Mouse (Mus musculus) lung, postnatal 36 days (tissue): ENCODE results near the gene Fkbp1a.
A peak's percentile ranks its signal among the peaks of the same experiment; 100 is the strongest.

Source experiments
- DNase-seq: peaks from one replicate; pipeline ENCODE4 v3.0.0; 2022; ENCODE audit warnings: mixed read lengths

Fkbp1a gene

DNA sequence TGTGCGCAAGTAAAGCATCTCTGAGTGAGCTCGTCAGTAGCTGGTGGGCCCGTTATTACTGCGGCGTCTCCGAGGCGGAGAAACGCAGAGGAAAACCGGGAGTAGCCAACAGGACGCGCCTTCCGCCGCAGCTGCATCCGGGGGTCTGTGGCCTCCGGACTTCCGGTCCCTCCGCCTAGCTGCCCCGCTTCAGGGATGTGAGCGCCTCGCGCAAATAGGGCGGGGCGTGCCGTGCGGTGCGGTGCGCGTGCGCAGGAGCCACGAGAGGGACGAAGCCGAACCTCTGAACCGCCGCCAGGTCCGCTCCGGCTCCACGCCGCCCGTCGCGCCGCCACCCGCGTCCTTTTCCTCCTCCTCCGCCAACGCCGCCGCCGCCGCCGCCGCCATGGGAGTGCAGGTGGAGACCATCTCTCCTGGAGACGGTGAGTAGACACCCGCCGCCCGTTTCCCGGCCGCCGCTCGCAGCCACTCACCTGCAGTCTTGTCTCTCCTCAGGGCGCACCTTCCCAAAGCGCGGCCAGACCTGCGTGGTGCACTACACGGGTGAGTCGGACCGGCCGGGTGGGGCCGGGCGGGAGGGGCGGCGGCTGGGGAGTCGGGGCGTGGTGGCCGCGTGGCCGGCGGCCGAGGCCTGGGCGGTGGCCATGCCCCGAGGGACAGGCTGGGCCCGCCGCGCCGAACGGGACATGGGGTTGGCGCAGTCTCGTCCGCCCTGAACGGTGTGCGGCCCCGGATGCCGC is at the start of gene Fkbp1a:
Gene Fkbp1a (plus strand): TSS at position 161 of the 740 bp plus-strand sequence.
- DNase-seq, result peak; percentile 98

DNA sequence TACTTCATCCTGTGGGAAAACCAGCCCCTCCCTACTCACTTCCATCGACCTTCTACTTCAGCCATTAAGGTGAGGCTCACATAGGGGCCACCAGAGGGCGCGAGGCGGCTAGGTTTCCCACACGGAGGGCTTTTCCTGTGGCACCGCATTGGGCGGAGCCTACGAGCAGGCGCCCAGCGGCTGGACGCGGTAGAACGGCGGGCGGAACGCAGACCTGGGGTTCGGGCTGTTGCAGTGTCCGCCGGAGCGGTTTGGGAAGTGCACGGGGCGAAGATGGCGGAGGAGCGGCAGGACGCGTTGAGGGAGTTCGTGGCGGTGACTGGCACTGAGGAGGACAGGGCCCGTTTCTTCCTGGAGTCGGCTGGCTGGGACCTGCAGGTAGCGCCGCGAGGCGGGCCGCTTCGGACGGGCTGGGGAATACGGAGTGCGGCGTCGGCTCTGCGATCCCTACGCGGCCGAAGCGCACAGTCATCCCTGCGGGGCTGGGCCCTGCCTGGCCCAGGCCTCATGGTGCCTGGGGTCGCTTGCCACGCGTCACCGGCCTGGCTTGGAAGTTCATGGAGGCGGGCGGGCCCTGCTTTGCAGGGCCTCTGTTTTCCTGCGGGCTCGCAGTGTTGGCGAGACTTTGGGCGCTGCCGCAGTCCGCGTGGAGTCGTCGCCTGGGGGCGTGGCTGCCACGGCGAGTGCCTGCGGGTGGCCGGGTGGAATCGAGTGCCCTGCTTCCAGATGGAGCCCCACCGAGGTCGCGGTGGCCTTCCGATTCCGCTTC is 48.1 kb upstream of the Fkbp1a start, which contains the start of gene Nsfl1c:
Gene Nsfl1c (plus strand): TSS at position 148 of the 769 bp plus-strand sequence.
- DNase-seq, result peak; percentile 96

DNA sequence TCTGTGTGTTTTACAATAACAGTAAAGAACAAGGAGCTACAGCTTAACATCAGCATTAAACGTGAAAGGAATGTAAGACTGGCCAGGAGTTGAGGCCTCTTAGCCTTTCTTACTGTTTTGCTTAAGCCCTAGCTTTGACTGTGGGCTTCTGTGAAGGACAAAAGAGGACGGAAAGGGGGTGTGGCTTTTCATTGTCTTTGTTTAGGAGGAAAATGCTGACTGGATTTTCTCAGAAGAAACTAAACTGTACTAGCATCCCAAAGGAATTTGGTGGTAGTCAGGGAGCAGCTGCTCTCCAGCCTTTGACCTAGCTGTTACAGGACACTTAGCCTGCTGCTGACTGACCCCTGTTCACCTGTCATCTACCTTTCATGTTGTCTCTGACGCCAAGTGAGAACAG is 43.9 kb upstream of the Fkbp1a start:
- no peak for DNase-seq

DNA sequence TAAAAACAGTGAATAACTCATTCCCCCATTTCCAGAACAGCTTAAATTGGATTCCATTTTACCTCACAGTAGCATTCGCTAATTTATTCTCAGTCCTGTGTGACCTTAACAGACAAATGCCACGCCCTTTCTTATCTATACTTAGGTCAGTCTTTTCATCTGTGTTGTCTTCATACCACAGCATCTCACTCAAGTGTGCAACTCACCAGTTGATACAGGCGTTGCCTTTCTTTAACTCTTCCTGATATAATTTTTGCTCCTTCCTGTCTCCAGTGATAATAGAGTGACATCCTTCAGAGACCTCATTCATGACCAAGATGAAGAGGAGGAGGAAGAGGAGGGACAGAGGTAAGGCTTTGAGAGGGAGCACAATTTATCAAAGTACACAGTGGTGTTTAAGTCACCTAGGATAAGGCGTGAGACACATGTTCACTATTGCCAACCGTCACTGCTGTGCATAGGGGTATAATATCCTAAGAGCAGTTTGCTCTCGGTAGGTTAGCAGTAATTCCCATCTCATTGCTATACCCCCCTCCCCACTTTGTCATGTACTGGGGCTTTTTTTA is 41.8 kb upstream of the Fkbp1a start:
- DNase-seq, result no peak

DNA sequence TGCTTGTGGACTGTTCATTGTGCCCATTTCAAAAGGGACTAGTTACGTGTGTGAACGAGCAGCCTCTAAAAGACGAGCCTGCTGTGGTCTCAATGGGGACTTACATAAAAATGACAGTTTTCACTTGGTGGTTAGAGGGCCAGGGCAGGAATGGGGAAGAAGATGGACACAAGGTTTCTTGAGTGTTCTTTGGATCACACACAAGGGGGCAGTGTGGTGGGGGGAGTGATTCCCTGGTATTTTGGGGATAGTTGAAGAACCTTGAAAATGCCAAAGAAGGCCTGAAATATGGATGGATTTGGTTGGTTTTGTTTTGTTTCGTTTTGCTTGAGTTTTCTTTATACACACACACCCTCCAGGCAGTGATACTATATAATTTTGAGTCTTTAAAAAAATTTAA is 38.1 kb upstream of the Fkbp1a start:
- DNase-seq, result no peak

DNA sequence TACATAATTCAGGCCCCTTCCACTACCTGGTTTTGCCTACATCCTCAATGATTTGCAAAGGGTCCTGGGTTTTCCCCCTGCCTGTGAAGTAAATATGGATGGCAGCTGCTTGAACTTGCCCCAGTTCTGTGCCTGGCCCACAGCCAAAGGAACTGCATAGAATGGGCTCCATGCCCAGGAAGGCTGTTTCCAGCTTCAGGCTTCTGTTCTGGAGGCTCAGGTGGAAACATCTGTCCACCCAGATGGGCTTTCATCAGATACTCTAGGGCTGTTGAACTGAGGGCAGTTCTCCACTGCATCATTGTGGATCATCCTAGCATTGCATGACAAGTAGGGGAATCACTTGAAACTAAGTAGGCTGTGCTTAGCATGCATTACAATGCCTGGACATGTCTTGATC is 30.1 kb upstream of the Fkbp1a start:
- DNase-seq, result peak; percentile 63

DNA sequence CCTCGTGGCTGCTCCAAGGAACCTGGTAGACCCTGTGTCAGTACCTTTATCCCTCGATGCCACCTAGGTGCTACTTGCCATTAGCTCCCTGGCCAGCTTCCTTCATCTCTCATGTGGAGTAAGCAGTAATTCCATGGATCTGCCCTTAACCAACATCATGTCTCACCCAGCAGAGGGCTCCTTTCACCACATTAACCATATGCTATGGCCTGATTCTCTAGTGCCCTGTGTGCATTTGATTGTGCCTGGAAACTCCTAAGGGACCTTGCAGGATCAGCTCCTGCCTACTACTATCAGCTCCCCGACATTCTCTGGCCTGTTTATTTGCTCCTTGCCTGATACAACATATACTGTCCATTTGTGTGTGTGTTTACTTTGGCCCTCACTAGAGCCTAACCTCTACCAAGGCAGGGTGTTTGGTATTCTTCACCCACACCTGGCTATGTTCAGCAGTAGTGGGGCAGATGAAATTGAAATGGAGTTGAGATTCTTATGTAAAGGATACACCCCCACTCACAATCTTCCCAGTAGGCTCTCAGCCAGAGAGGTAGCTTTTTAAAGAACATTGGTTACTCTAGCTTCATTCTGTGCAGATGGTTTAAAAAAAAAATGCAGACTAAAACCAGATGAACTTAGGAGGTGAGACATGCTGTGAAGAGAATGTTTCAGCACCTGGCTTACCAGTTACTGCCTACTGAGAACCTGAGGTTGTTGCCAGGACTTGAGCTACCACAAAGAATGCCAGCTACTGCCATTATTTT is 28.6 kb upstream of the Fkbp1a start:
- peak; percentile 46 for DNase-seq

DNA sequence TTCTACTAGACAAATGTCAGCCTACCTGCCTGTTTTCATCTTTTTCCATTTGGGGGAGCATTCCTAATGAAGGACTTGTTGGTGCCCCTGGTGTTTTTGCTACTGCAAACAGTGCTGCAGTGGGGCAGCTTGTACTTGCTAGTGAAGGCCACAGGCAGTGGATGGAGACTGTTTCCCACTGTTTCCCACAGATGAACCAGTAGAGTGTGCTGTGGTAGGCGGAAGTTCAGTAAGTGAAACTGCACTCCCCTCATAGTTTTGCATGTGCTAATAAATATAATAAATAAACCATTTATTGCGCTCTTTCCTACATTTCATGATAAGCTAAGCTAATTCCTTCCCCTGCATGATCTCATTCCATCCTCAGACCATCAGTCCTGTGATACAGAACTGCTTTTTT is 23.3 kb upstream of the Fkbp1a start:
- DNase-seq, result no peak

DNA sequence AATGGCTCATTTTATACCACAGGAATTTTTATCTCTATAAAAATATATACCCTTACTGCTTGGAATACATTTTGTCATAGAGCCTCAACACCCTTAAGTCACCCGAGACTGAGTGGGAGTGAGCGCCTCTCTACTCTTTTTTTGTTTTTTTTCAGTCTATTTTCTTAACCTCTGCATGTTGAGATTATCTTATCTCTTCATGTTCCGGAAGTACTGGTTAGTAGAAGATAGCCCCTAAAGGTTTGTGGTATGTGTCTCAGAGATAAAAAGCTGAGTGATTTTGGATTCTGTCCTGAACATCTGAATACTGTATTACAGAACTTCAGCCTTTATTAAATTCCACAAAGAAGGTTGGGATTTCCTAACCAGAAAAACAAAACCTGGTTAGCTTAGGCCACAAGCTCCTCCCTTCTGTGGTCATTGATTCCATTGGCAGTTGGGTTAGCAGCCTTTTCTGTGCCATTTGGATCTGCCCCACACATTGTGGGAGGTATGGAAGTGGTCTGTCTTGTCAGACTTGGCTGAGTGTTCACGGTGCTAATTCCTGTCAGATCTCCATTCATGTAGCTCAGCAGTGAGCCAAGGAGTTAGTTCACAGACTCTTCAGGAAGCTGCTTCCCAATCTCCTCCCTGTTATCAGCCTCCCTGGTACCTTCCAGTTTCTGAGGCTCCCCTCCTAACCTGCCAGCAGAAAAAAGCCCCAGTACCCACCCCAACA is 17.8 kb upstream of the Fkbp1a start:
- no peak for DNase-seq

DNA sequence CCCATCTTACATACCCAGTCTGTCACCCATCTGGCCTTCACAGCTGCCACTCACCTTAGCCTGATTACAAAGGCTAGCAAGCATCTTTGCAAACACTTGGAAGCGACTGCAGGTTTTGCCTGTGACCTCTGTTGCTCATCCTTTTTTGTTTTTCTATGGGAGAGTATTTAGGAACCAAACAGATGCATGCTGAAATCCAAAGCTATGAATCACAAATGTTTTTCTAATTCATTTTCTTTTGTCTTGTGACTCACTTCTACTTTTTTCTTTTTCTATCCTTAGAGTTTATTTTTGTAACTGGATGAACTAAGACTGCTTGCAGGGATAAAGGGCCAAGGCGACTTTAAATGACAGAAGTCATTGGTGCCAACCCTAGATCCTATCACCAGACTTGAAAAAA is 16.8 kb upstream of the Fkbp1a start:
- no peak for DNase-seq

DNA sequence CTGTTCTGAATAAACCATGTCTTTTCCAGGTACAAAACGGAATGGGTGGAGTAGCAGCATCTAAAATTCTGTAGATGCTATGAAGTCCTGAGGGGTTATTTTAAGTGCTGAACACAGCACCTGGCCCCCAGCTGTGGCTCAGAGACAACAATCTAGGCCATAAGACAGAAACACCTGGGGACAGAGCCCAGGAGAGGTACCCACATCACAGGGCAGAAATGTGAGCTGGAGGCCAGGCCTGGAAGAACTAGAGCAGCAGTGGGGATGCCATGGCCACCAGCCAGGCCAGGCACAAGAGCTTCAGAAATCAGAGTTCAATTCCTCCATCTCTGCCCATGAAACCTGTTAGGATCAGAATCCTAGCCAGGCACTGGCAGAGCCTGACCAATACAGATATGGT is 14.2 kb upstream of the Fkbp1a start:
- DNase-seq, result no peak

DNA sequence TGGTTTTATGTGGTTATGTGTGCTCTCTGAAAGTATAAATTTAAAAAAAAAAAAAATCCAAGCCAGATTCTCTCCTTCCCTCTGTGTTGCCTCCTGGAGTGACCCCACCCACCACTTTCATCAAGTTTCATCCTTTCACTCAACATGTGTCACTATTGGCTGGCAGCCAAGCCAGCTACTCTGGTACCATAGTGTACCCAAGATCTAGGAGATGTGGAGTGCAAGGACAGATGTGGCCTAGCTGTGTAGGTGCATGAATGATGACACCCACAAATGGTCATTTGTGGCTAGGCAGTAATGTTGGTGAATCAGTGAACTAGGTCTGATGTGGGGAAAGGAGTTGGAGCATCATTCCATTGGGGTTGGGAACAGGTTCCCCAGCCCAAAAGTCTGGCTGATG is 13.1 kb upstream of the Fkbp1a start:
- DNase-seq, result no peak

DNA sequence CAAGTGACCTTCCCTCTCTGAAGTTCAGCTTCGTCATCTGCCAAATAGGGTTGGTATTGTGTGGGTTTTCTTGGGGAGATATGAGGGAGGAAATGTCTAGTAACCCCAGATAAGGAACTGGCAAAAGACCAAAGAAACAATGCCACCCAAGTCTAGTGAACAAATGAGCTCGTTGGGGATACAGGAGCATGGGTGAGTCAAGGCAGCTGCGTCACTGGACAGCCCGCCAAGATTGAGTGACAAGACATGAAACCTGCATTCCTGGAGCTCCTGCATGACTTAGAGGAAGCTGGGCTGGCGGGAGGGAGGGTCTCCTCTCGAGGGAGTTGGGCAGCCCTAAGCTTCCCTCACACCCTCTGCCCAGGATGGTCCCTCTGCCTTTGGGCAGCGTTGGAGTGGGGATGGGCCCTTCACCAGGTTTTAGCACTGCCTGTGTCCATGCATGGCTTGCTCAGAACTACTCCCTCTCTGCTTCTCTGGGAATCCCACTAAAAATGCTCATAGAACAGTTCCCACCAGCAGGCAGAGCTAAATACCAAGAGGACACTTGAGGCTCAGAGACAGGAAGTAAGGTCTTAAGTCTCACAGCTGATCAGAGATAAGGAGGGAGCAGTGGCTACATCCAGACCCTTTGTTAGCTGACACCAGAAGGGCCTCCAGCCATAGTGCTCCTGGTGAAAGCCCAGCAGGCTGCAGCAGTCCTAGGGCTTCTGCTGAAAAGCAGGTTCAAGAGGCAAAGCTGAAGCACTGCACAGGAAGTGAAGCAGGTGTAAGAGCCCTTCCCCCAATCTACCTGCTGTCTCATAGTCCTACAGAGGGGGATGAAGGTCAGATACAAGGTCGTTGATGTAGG is 11.7 kb upstream of the Fkbp1a start:
- DNase-seq, result peak; percentile 67

DNA sequence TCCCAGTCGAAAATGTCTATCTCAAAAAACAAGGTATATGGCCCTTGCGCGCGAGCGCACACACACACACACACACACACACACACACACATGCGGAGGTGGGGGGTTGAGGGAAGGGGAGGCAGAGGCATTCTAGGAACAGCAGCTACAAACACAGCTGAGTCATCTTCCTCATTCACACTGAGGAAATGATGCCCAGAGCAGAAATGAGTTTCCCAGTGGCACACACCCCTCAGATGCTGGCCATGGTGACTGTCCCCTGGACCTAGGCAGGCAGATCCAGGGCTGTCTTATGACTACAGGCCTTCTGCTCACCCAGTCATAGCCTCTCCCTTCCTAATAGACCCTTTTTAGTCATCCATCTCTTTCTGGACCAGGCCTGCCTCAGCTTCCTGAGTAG is 8.7 kb upstream of the Fkbp1a start:
- peak; percentile 42 for DNase-seq

DNA sequence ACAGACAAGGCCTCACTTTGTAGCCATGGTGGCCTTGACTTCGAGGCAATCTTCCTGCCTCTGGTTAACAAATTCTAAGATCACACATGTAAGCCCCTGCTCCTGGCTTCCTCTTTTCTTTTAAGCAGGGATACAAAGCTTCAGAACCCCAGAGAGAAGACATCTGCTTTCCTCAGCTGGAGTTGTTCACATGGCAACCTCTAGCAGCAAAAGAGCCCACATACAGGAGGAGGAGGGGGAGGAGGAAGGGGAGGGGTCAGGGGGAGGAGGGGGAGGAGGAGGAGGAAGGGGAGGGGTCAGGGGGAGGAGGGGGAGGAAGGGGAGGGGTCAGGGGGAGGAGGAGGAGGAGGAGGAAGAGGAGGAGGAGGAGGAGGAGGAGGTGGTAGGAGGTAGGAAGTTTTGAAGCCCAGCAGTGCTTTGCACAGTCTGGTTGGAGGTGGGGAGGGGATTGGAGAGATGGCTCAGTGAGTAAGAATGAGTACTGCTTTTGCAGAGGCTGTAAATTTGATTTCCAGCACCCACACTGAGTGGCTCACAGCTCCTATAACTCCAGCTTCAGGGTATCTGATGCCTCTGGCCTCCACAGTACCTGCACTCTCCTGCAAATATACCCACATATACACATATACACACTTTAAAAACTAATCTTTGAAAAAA is 6.2 kb upstream of the Fkbp1a start:
- DNase-seq, result peak; percentile 28

DNA sequence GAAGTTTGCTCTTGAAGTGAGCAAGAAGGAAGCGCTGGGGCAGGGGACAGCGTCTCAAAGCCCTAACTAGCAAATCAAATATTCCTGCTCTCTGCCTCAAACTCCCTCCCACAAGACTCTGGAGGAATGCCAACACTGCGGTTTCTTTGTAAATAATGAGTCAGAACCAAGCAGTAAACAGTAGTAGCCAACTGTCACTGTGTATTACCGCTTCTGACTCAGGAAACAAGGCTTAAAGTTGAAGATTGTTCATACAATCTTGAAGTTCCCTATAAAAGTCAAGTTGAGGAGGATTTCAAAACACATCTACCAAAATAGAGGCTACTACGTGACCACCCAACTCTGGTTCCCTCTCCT is 5.7 kb upstream of the Fkbp1a start:
- DNase-seq, result peak; percentile 92

DNA sequence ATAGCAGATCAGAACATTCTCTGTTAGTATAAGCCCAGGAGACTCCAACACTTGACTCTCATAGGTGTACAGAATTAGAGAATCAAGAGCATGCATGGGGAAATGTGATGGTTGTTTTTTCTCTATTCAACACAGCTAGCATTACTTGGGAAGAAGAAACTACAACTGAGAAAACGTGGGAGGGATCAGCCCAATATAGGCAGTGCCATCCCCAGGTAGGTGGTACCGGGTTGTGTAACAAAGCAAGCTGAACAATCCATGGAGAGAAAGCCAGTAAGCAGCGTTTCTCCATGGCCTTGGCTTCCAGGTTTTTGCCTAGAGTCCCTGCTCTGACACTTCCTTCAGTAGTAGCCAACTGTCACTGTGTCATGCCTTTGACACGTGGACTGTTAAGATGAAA is 3.6 kb upstream of the Fkbp1a start:
- DNase-seq, result no peak

DNA sequence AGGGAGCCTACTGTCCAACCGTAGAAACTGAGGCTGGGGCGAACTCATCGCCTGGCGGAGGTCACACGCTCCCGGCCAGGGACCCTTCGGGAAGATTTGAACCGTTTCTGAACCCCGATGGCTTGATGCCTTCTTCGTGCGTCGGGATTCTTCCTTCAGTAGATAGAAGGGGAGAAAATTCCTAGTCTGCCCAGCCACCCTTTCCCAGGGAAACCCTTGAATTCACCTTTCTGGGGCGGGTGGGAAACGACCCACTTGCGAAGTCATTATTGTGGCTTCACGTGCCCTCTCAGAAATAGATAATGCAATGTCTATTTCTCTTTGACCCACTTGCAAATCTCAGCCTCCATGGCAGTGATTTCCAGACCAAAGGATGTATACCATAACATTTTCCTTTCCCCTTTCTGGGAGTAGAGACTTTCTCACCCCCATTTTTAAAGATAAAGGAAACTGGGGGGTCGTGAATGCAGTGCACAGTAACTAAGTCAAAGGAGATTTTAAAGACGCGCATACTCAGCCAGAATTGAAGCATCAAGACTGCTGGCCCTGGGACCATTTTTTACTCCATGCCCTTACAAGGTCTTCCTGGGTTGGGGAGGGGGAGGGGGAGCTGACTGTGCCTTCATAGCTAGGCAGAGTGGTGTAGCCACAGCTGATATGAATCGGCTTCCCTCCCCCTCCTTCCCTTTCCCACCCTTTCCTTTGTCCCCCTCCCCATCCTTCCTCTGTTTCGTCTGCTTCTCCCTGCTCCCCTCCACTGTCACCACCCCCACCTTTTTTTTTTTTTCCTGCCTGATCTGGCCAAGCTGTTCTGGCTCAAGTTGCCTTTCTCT is 996 bp downstream of the Fkbp1a start:
- DNase-seq, result peak; percentile 90

DNA sequence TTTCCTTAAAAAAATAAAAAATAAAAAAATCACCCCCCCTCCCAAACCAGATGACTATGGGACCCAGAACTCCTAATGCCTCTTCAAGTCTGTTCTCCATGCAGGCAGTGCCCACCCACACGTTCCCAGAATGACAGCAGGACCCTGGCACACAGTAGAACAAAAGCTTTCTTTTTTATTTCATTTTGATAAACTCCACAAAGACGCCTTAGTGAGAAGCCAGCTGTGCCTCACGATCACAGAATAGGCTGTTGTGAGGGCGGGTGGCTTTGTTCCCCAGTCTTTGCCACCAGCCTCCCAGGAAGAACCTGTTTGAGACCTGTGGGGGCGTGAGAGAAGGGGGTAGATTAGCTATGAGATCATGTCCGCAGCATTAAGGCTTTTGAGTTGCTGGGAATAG is 2.4 kb downstream of the Fkbp1a start:
- no peak for DNase-seq

DNA sequence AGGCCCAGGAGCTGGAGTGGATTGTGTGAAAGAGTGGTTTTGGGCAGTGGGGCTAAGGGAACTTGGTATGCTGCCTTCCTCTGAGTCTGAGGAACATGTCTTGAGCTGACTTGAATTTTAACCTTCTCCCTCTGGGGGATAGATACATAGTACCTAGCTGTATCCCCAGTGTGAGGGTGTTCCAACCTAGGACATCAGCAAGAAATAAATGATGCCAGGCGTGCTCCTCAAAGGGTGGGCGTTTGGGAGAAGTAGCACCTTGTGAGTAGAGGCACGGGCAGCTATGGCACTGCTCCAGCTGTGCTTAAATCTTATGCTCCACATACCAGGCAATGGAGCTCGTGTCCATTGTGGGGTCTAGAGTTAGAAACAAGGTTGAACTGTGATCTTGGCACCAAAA is 4.3 kb downstream of the Fkbp1a start:
- DNase-seq, result no peak
